9 mouse cellular contexts compared by ENCODE assay signal in genomic region chr3:87794922-87795325, GRCm38 (mm10). TPM values are rescaled to one million over a fixed set of nuclear protein-coding genes. Genes with fewer than 3 reads are reported as not detected.
A peak's percentile ranks its signal among the peaks of the same experiment; 100 is the strongest.
DNase-seq lines count a peak whose midpoint lies in the region; ATAC-seq lines count a peak whose summit lies in the region.
"Had no signal": no experiment of that assay in that cellular context is flagged by ENCODE, and none has a peak within 500 bp of the region (broad histone marks: within the 10 kb centered on the region; RNA-seq: fewer than 3 reads in every experiment).

TSS of gene Ntrk1 (minus strand) at chr3:87795162.

- peak; percentile 30 for DNase-seq in adrenal gland, adult 2 months
- no peak for DNase-seq in adrenal gland, adult 18-20 months (ENCODE audit: low spot score in 2 of 2)
- peak; percentile 46 for DNase-seq in CD4-positive, CD25-positive, alpha-beta regulatory T cell, adult 2 months (ENCODE audit: low read depth, low spot score)
- no peak for DNase-seq in forebrain, embryonic 14.5 days (ENCODE audit: low spot score)
- DNase-seq in liver, embryonic 11.5 days (ENCODE audit: low spot score): no peak
- DNase-seq in frontal cortex, adult 2 months (ENCODE audit: extremely low spot score in 1 of 2, low spot score in 1 of 2): no peak
- no peak for DNase-seq in layer of hippocampus, adult 8-10 months (ENCODE audit: low spot score in 2 of 2)
- DNase-seq in left cerebral cortex, adult 18-20 months (ENCODE audit: low spot score in 2 of 2): no peak

- WGBS in forebrain, embryonic 14.5 days: 1% methylated on average over 47 of the region's 47 CpGs
- WGBS in liver, embryonic 11.5 days: 2% methylated on average over 47 of the region's 47 CpGs

- peak within 1 kb of the TSS; percentile 48 for H3K4me2 ChIP-seq in forebrain, embryonic 14.5 days (ENCODE audit: low read length)
- H3K4me2 ChIP-seq in liver, embryonic 11.5 days: peak within 1 kb of the TSS; percentile 60

- H3K9ac ChIP-seq in forebrain, embryonic 14.5 days (ENCODE audit: low read length): peak within 1 kb of the TSS; percentile 47
- peak within 1 kb of the TSS; percentile 30; the same call in 1 of the 2 replicates for H3K9ac ChIP-seq in liver, embryonic 11.5 days (ENCODE audit: low read depth, low read length)

- H3K4me1 ChIP-seq in forebrain, embryonic 14.5 days (ENCODE audit: control insufficient read depth, insufficient read depth, low read length): peaks cover 11% of the 10 kb centered on the region
- peaks cover 7% of the 10 kb centered on the region; the same call in 1 of the 2 replicates for H3K4me1 ChIP-seq in liver, embryonic 11.5 days (replicated peaks; ENCODE audit: control insufficient read depth, insufficient read depth, low read length)

- peaks cover 70% of the 10 kb centered on the region for H3K27me3 ChIP-seq in forebrain, embryonic 14.5 days (replicated peaks; ENCODE audit: control insufficient read depth, insufficient read depth, low read length)
- peaks cover 90% of the 10 kb centered on the region for H3K27me3 ChIP-seq in liver, embryonic 11.5 days (replicated peaks; ENCODE audit: control insufficient read depth, insufficient read depth, low read length)

- ATAC-seq in forebrain, embryonic 14.5 days: peak; percentile 52; the same call in 1 of the 2 replicates
- peak; percentile 26; the same call in 1 of the 2 replicates for ATAC-seq in liver, embryonic 11.5 days (replicated peaks; ENCODE audit: low FRiP score)

- no peaks in the 10 kb centered on the region for H3K9me3 ChIP-seq in forebrain, embryonic 14.5 days (replicated peaks; ENCODE audit: control insufficient read depth, low read length)
- no peaks in the 10 kb centered on the region for H3K9me3 ChIP-seq in liver, embryonic 11.5 days (ENCODE audit: control insufficient read depth, low read length)

- H3K27ac ChIP-seq in forebrain, embryonic 14.5 days (ENCODE audit: low read depth, low read length): no peak within 1 kb of the TSS
- no peak within 1 kb of the TSS for H3K27ac ChIP-seq in liver, embryonic 11.5 days (ENCODE audit: low read depth, low read length)

- H3K36me3 ChIP-seq in forebrain, embryonic 14.5 days (ENCODE audit: control insufficient read depth, insufficient read depth, low read length): no peaks in the 10 kb centered on the region
- no peaks in the 10 kb centered on the region for H3K36me3 ChIP-seq in liver, embryonic 11.5 days (ENCODE audit: control insufficient read depth, insufficient read depth, low read length)

- peak within 1 kb of the TSS; percentile 25 for H3K4me3 ChIP-seq in forebrain, embryonic 14.5 days (ENCODE audit: low read depth, low read length)
- H3K4me3 ChIP-seq in liver, embryonic 11.5 days (ENCODE audit: low read depth, low read length): peak within 1 kb of the TSS; percentile 35

RNA-seq across cellular contexts. Expression of gene Ntrk1, which starts in this region (rescaled TPM):
- 1 to 10 TPM; 4.6 to 6.3 TPM for total RNA-seq in adrenal gland, adult 2 months (2021)
- polyA plus RNA-seq in adrenal gland, adult 2 months (2012; rRNA removed): 8.8 and 17.4 TPM in 2 replicates
- 10 to 100 TPM in 1 of 2 experiments, 1 to 10 TPM in 1; 7.1 to 12.5 TPM for total RNA-seq in adrenal gland, adult 18-20 months (2021)
- polyA plus RNA-seq in forebrain, embryonic 14.5 days (2014; fragmentation: Nextera tagmentation; extraction: Ambion mirVana): 0.74 and 0.94 TPM in 2 replicates
- polyA plus RNA-seq in liver, embryonic 11.5 days (2014; fragmentation: Nextera tagmentation; extraction: Ambion mirVana): 0.62 and 1.1 TPM in 2 replicates
- 0.08 and 0.19 TPM in 2 replicates for polyA plus RNA-seq in frontal cortex, adult 2 months (2012; rRNA removed)
- total RNA-seq in layer of hippocampus, adult 8-10 months (2022): under 1 TPM; 0.13 to 0.20 (median 0.17) TPM
- total RNA-seq in left cerebral cortex, adult 18-20 months (2021): under 1 TPM; 0.49 to 0.95 TPM
- total RNA-seq: common myeloid progenitor, adult 5-6 weeks had no signal

Comparison
In these comparisons a context has a peak if more than half of its experiments do, and no peak if none do; other contexts are left out.
1. DNase-seq: peak in adrenal gland, adult 2 months (single experiment) and CD4-positive, CD25-positive, alpha-beta regulatory T cell, adult 2 months (single experiment); none in adrenal gland, adult 18-20 months (0 of 2), forebrain, embryonic 14.5 days (single experiment), liver, embryonic 11.5 days (single experiment), frontal cortex, adult 2 months (0 of 2), layer of hippocampus, adult 8-10 months (0 of 2) and left cerebral cortex, adult 18-20 months (0 of 2).
2. Peak in ATAC-seq, H3K4me3 ChIP-seq, H3K9ac ChIP-seq and H3K4me2 ChIP-seq in forebrain, embryonic 14.5 days; RNA of the gene not detected or under 1 TPM.